In the genomic region with DNA sequence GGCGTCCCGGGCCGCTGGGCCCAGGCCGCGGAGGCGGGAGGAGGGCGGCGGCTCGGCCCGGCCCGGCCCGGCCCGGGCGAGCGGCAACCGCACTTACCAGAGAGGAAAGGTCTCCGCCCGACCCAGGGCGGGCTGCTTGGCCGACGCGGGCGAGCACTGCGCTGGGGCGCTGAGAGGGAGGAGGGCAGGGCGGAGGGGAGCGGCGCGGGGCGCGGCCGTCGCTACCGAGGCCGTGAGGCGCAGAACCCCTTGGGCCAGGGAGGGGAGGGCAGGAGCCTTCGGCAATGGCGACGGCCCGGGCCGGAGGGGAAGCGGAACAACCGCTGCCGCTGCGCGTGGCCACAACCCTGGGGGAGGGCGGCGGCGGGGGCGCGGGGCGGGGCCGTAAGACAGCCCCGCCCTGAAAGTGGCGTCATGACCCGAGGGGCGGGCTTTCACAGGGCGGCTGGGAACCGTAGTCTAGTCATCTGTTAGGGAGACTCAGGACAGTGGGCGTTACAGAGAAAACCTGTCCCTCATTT, we compare ENCODE assay signal across 8 mouse cellular contexts. TPM values are rescaled to one million over a fixed set of nuclear protein-coding genes. Genes with fewer than 3 reads are reported as not detected.
A peak's percentile ranks its signal among the peaks of the same experiment; 100 is the strongest.
DNase-seq lines count a peak whose midpoint lies in the region; ATAC-seq lines count a peak whose summit lies in the region.

A gene (minus strand): TSS at position 352 of the 521 bp plus-strand sequence.

- ATAC-seq in embryonic facial prominence, embryonic 14.5 days (ENCODE audit: low read depth) = peak; percentile 96
- peak; percentile 96 for ATAC-seq in kidney, embryonic 14.5 days (ENCODE audit: low FRiP score, low TSS enrichment)
- ATAC-seq in limb, embryonic 15.5 days (ENCODE audit: insufficient number of reproducible peaks, low FRiP score, low TSS enrichment, low read depth) = peak; percentile 95

- H3K4me3 ChIP-seq in embryonic facial prominence, embryonic 14.5 days (ENCODE audit: low read depth, low read length) = peak within 1 kb of the TSS; percentile 95
- H3K4me3 ChIP-seq in kidney, embryonic 14.5 days (ENCODE audit: low read length) = peak within 1 kb of the TSS; percentile 95
- H3K4me3 ChIP-seq in limb, embryonic 15.5 days = peak within 1 kb of the TSS; percentile 97

- H3K9me3 ChIP-seq in embryonic facial prominence, embryonic 14.5 days (ENCODE audit: control insufficient read depth, low read length) = no peaks in the 10 kb centered on the region
- H3K9me3 ChIP-seq in kidney, embryonic 14.5 days (ENCODE audit: control insufficient read depth, low read length) = no peaks in the 10 kb centered on the region
- no peaks in the 10 kb centered on the region for H3K9me3 ChIP-seq in limb, embryonic 15.5 days

- H3K4me2 ChIP-seq in embryonic facial prominence, embryonic 14.5 days (ENCODE audit: low read depth, low read length) = peak within 1 kb of the TSS; percentile 78
- peak within 1 kb of the TSS; percentile 84 for H3K4me2 ChIP-seq in kidney, embryonic 14.5 days (replicated peaks; ENCODE audit: low read depth, low read length)
- H3K4me2 ChIP-seq in limb, embryonic 15.5 days = peak within 1 kb of the TSS; percentile 51

- peak within 1 kb of the TSS; percentile 98 for H3K9ac ChIP-seq in embryonic facial prominence, embryonic 14.5 days (ENCODE audit: low read depth, low read length)
- peak within 1 kb of the TSS; percentile 98 for H3K9ac ChIP-seq in kidney, embryonic 14.5 days (ENCODE audit: low read depth, low read length)
- H3K9ac ChIP-seq in limb, embryonic 15.5 days = peak within 1 kb of the TSS; percentile 99

- H3K36me3 ChIP-seq in embryonic facial prominence, embryonic 14.5 days (ENCODE audit: control insufficient read depth, insufficient read depth, low read length) = peaks cover 16% of the 10 kb centered on the region; the same call in 1 of the 2 replicates
- H3K36me3 ChIP-seq in kidney, embryonic 14.5 days (ENCODE audit: control insufficient read depth, insufficient read depth, low read length) = peaks cover under 1% of the 10 kb centered on the region; the same call in 1 of the 2 replicates
- H3K36me3 ChIP-seq in limb, embryonic 15.5 days = 0 out of 2 replicates have a peak, but pooled peaks cover 8% of the 10 kb centered on the region

- peak; percentile 83 for DNase-seq in 3T3-L1 (ENCODE audit: low read depth, low spot score)
- DNase-seq in adrenal gland, postnatal 4 days (ENCODE audit: low spot score in 2 of 2) = peak; percentile 79 to 87
- DNase-seq in embryonic facial prominence, embryonic 14.5 days (ENCODE audit: low spot score) = peak; percentile 93
- DNase-seq in heart, adult 8-10 months (ENCODE audit: low spot score) = peak; percentile 79
- DNase-seq in monocyte, adult 2 months (ENCODE audit: low read depth in 1 of 2, low spot score in 2 of 2) = peak; percentile 68 to 85
- DNase-seq in spleen, postnatal 36 days (ENCODE audit: low spot score in 2 of 2) = peak; percentile 89 to 92

- peaks cover 18% of the 10 kb centered on the region for H3K4me1 ChIP-seq in embryonic facial prominence, embryonic 14.5 days (ENCODE audit: control insufficient read depth, insufficient read depth, low read length)
- peaks cover 16% of the 10 kb centered on the region for H3K4me1 ChIP-seq in kidney, embryonic 14.5 days (ENCODE audit: control insufficient read depth, insufficient read depth, low read length)
- H3K4me1 ChIP-seq in limb, embryonic 15.5 days = peaks cover 14% of the 10 kb centered on the region

- no peaks in the 10 kb centered on the region for H3K27me3 ChIP-seq in embryonic facial prominence, embryonic 14.5 days (replicated peaks; ENCODE audit: control insufficient read depth, insufficient read depth, low read length)
- H3K27me3 ChIP-seq in kidney, embryonic 14.5 days (ENCODE audit: control insufficient read depth, insufficient read depth, low read length) = no peaks in the 10 kb centered on the region
- no peaks in the 10 kb centered on the region for H3K27me3 ChIP-seq in limb, embryonic 15.5 days

- peak within 1 kb of the TSS; percentile 97 for H3K27ac ChIP-seq in embryonic facial prominence, embryonic 14.5 days (replicated peaks; ENCODE audit: low read depth, low read length)
- peak within 1 kb of the TSS; percentile 96 for H3K27ac ChIP-seq in kidney, embryonic 14.5 days (ENCODE audit: low read depth, low read length)
- H3K27ac ChIP-seq in limb, embryonic 15.5 days = peak within 1 kb of the TSS; percentile 95

- 0% methylated on average over 18 of the region's 60 CpGs for WGBS in embryonic facial prominence, embryonic 14.5 days
- under 1% methylated on average over 48 of the region's 60 CpGs for WGBS in kidney, embryonic 14.5 days
- WGBS in limb, embryonic 15.5 days = under 1% methylated on average over 38 of the region's 60 CpGs

RNA-seq across cellular contexts. Expression of the gene that starts here (rescaled TPM):
- total RNA-seq in adrenal gland, postnatal 4 days (2021) = 10 to 100 TPM; 54.8 to 57.8 TPM
- 34.1 and 36.3 TPM in 2 replicates for polyA plus RNA-seq in embryonic facial prominence, embryonic 14.5 days (2014; fragmentation: Nextera tagmentation; extraction: Ambion mirVana)
- total RNA-seq in heart, adult 8-10 months (2022) = 10 to 100 TPM; 22.8 to 27.3 (median 25.2) TPM
- polyA plus RNA-seq in kidney, embryonic 14.5 days (2014; fragmentation: Nextera tagmentation; extraction: Ambion mirVana) = 30.3 and 42.0 TPM in 2 replicates
- polyA plus RNA-seq in limb, embryonic 15.5 days (2015; fragmentation: Nextera tagmentation; extraction: Ambion mirVana) = 32.5 and 33.9 TPM in 2 replicates

Comparison
In these comparisons a context has a peak if more than half of its experiments do, and no peak if none do; other contexts are left out.
1. Peak in every context shown above with its lines: DNase-seq, ATAC-seq, H3K4me3 ChIP-seq and H3K27ac ChIP-seq.